Mouse (Mus musculus): Measurements from ENCODE around the gene Hs1bp3.

Hs1bp3 gene

DNA sequence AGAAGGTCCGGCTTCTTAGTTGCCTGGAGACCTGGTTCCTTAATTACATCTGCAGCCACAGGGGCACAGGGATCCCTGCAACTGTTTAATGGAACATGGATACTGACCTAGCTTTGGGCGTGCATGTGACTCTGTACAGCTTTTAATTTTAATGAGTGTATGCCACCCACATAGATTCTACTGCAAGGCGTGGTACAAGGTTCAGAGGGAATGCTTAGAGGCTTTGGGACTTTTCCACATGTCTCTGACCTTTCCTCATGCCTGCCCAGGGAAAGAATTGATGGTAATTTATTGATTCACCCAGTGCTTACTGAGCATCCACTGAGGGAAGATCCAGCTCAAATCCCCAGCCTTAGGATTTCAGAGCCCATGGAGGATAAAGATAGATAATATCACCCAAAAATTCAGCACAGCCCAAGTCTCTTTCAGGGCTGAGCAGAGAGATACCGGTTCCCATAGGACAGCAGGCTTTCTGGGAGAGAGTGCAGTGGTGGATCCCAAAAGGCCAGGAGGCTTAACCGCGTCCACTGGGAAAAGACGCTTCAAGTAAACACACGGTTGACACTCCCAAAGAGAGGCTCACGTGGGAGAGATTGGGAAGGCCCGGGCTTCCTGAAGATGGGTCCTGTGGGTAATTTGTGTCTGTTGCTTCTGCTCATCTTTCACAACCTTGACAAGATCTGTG is 23.5 kb downstream of the Hs1bp3 start:
- no peak for DNase-seq (ENCODE audit: low spot score in 2 of 2)

DNA sequence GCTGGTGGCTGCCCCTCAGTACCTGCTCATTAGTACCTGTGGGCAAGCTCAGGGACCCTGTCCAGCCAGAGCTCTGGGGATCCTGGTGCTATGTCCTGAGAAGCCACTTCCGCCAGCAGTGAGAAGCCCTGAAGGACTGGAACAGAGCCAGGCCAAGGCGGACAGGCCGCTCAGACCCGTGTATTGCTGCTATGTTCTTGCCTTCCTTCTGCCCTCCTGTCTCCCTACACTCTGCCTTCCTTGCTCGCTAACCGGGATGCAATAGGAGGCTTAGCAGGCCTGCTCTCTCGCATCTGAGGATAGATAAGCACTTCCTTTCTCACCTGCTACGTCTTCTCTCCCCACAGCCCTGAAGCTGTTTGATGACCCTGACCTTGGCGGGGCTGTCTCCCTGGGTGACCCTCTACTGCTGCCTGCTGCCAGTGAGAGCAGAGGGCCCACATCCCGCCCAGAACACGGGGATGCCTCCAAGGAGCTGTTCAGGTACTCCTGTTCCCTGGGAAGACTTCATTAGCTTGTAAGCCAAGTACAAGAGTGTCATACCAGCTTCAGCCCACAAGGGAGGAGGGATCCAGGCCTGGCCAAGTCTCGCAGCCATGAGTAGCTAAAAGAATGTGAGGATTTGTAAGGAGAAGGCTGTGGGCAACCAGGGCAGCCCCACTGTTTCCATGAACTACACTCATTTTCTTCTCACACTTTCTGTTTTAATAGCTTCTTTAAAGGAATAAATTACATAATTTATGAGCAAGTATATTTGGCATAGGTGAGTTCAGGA is 24.2 kb downstream of the Hs1bp3 start:
- no peak for DNase-seq (ENCODE audit: low spot score in 2 of 2)

DNA sequence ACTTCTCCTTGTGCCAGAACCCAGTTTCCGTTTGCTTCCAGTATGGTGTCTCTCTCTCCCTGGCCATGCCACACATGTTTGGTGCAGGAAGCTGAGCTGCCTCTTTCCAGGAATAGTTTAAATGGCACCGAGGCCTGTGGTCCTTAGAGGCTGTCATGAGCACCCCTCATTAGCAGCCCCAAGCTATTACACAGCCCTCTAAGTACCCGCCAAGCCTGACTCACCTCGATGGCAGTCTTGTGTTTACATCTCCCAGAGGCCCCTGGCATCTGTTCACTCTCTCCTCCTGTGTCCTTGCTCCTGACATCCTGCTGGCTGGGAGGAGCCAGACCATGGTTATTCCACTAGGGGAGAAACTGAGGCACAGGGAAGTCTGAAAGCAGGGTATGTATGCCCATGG is 25.3 kb downstream of the Hs1bp3 start:
- DNase-seq (ENCODE audit: low spot score in 2 of 2): no peak

DNA sequence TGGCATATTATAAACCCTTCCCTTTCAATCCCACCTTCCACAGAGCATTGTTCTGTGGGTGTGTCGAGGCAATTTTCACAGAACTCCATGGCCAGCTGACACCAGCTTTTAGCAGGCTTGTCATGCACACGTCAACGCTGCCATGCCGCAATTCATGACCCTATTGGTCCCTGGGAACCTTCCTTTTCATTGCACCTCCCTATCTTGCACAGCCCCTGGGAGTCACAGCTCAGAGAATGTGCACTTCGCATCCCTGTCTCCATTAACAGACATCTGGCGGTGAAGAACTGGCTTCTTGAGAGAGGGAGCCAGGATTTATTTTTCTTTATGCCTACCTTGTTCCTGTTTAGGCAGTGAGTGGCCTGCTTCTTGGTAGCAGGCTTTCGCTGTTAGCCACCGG is 25.7 kb downstream of the Hs1bp3 start:
- DNase-seq (ENCODE audit: low spot score in 2 of 2): no peak

DNA sequence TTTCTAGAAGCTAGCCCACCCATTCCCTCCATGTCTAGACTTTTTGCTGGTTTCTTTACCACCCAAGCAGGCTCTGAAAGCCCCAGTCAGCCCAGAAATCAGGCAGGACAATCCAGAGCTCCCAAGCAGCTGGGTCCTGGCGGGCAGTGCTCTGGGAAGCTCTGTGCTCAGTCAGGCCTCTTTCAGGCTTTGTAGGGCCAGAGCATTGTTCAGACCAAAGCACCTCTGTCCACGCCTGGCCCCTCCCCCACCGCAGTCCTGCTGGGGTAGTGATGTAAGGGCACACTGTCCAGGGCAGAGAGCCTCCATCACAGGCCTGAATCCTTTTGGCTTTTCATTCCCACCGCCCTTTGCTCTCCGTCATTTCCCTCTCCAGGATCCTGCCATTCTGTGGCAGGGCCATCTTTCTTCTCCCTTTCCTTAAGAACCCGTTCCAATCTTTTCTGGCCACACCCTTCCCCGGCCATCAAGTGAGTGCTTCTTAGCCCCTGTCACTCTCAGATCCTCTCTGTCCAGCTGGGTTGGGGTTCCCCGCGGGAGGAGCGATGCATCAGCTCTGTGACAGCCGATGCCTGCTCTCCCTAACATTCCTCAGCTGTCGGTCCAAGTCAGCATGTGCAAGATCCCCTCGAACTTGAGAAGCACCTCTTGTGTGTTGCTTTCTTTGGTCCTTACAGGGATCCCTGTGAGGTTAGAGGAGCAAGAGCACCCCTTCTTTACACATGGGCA is 26.5 kb downstream of the Hs1bp3 start:
- peak in 1 of 2 experiments; percentile 46 for DNase-seq (ENCODE audit: low spot score in 2 of 2)

DNA sequence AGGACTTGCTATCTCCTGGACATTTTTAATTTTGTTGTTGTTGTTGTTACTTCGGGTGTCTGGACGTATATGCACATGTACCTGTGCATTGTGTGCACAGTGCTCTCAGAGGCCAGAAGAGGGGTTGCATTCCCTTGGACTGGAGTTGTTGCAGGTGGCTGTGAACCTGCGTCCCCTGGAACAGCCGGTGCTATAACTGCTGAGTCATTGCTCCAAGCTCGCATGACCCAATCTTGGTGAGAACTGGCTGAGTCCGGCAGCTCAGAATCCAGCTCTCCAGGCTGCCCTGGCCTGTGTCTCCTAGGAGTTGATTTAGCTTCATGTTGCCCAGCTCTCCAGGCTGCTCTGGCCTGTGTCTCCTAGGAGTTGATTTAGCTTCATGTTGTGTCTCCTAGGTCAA is 27.8 kb downstream of the Hs1bp3 start:
- DNase-seq (ENCODE audit: low spot score in 2 of 2): no peak

DNA sequence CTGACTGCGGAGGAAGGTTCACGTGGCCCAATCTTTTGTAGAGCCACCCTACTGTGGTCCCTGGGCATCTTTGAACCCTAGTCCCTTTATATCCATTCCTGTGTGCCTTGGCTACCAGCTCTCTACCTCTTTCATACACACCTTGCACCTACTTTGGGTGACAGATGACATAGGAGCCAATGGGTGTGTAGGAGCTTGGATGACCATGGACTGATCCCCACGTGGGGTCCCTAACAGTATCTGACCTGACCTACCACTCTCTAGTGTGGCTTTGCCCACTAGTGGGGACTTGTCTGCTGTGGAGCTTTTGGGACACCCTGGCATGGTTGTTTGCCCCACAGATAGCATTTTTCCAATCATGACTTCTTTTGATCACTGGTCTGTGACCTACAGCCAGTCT is 30.1 kb downstream of the Hs1bp3 start:
- DNase-seq (ENCODE audit: low spot score in 2 of 2): no peak

DNA sequence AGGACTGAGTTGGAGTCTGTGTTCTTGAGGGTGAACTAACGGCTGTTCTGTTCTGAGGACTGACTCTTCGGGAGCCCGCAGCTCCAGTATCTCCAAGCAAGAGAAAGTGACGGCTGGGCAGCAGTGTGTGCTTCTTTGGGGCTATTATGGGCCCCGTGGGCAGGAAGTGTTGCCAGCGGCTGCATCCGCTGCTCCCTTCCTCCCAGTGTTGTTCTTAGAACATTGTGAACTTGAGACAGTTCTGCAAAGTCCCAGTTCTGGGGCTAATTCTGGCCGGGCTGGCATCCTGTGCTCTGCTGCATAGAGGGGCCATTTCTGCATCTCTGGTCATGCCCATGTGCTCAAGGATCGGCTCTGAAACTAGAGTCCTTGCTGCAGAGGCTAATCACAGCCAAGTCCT is 31.7 kb downstream of the Hs1bp3 start:
- DNase-seq (ENCODE audit: low spot score in 2 of 2): peak; percentile 62 to 81

DNA sequence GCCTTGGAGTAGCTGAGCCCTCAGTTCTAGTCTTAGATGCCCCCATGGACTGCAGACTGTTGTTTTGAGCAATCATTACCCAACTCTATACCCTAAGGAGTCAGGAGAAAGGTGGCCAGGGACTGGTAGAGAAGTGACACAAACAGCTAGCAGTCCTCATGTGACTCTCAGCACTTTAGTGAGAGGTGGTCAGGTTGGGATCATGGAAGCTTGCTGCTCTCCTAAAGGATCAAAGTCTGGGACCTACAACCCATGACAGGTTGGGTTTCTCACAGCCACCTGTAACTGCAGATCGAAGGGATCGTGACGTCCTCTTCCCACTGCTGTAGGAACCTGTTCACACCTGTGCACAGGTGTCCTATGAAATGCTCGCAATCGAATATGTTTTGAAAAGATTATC is 32.3 kb downstream of the Hs1bp3 start:
- DNase-seq (ENCODE audit: low spot score in 2 of 2): no peak

DNA sequence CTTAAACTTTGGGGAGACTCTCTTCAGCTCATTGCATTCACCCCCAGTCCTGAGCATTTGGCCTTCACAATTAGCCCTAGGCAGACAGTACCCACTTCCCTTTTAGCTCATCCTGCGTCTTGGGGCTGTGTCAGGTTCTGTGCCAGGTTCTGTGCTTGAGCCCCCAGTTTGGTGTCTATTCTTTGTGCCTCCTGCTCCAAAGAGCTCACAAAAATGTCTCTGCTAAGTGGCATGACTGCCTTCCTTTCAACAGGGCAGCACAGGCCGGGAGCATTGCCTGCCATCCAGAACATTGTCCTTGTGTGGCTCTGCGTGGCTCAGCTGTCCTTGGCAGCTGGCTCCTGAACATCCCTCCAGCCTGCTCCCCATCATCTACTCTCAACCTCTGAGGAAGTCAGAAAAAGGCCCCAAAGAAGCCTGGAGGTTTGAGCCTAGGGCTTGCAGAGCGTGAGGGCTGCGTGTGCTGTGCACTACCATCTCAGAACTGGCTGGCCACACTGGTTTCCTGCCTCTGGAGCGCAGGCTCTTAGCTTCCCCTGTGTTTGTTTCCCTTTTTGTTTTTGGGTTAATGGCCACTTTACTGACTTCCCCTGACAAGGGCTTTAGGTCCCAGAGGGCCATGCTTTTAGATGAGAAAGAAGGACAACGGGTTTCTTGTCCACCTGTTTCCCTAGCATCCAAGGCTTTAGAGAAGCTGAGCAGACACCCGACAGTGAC is 34.7 kb downstream of the Hs1bp3 start:
- no peak for DNase-seq (ENCODE audit: low spot score in 2 of 2)

DNA sequence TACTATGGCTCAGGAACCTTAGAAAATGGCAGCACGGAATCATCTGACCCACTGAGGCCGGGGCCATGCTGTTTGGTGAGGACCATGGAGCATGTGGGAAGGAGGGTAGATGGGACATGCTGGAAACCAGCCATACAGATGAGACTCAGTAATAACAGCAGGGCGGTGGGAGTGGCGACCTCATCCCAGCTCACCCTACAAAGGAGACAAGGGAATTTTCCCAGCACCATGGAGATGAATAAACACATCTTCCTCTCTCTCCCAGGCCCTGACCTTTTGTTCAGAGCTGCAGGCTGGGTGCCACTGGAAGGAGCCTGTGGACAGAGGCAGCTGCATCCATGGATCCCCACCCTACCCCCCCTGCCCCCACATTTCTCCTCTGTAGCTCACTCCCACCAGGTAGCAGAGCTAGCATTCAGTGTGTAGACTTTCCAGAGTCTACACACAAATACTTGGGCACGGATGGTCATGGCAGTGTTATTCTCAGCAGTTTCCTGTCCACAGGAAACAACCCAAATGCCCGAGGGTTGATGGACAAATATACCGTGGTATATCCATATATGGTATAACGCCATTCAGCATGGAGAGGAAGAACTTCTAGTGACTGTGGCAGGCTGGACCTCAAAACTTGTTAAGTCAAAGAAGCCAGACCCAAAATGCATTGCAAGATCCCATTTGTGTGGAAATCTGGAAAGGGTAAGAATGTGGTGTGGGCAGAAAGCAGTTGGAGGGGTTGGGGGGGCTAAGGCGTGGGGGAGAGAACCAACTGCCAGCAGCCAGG is 35.7 kb downstream of the Hs1bp3 start:
- no peak for DNase-seq (ENCODE audit: low spot score in 2 of 2)

DNA sequence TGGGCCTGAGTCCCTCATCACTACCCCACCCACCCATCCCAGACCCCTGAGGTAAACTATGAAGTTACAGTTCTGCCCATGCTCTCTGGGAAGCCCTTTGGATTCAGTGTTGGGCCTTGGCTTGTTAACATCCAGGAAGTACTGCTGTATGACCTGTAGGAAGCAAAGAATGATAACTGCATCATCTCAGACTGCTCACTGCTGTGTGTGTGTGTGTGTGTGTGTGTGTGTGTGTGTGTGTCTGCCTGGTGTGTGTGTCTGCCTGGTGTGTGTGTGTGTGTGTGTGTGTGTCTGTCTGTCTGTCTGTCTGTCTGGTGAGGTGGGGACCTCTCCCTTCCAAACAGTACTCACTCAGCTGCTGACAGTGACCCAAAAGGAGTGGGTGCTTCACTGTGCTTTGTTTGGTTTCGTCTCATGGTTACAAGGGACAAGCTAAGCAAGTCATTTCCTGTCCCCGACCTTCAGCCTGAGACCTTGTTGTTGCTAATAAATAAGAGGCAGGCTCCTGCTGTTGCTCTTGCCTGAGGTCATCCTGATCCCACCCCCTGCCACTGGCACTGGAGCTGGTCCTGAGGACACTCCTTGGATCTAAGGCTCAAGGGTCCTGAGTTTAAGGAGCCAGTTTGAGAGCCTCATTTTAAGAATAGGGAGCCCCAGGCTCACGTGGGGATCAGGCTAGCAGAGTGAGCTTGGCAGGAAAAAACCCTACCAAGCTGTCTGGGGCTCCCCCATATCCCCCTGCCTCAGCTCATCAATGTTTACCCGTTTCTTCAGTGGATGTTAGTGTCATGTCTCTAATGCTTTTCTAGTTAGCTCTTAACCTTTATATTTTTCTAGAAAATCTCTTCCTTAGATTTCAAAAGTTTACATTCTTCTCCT is 38.0 kb downstream of the Hs1bp3 start:
- DNase-seq (ENCODE audit: low spot score in 2 of 2): no peak

DNA sequence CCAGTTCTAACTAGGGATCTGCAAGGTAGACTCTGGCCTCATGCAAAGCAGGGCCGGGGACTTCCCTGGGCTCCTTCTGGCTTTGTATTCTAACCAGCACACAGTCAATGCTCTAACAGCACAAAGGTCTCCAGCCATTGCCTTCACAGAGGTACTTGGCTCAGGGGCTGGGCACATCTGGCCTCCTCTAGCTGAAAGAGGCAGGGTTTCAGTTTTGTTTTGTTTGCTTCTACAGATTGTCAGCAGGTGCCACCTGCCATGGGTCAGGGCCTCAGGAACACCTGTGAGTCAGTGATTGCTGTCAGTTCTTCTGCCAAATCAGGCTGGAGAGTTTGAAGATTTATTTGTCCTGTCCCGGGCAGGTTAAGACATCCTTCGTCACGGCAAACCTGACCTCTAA is 39.8 kb downstream of the Hs1bp3 start:
- DNase-seq (ENCODE audit: low spot score in 2 of 2): no peak

DNA sequence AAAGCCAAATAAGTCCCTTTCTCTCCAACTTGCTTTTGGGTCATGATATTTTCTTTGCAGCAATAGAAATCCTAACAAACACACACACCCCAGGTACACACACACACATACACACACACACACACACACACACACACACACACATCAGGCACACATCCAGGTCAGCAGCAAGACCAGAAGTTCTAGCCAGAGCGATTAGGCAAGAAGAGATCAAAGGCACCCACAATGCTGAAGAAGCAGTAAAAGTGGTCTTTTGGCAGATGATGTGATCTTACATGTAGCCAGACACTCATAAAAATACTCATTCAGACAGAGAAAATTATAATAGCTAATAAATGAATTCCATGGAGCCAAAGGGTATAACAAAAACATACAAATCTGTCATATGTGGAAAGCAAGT is 41.0 kb downstream of the Hs1bp3 start:
- DNase-seq (ENCODE audit: low spot score in 2 of 2): no peak

DNA sequence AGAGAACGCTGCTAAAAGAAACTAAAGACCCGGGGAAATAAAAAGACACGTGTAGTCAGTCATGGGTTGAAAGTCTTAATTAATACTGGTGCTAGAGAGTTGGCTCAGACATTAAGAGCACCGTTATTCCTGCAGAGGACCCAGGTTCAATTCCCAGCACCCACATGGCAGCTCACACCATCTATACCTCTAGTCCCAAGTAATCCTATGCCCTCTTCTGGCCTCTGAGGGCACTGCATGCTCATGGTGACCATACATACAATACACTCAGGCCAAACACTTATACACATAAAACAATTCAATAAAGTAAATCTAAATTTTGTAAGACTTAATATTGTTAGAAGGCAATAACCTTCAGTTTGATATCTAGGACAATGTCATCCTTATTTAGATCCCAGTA is 41.8 kb downstream of the Hs1bp3 start:
- DNase-seq (ENCODE audit: low spot score in 2 of 2): no peak

DNA sequence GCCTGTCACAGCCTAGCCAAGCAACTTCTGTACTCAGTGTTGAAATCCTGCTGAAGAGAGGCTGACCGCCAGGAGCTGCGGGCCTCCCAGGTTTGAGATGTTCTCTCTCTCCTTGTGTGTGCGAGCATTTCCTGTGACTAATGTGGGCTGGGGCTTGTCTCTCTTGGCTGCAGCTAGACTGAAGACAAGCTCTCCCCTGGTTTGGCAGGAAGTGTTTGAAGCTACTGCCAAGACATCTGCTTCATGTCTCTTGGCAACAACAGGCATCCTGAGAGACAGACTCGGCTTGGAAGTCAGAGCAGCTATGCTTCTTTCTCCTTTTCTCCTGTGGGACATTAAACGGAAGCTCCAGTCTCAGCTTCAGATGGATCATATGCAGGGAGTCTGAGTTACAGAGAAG is 44.2 kb downstream of the Hs1bp3 start:
- peak; percentile 74 to 86 for DNase-seq (ENCODE audit: low spot score in 2 of 2)

DNA sequence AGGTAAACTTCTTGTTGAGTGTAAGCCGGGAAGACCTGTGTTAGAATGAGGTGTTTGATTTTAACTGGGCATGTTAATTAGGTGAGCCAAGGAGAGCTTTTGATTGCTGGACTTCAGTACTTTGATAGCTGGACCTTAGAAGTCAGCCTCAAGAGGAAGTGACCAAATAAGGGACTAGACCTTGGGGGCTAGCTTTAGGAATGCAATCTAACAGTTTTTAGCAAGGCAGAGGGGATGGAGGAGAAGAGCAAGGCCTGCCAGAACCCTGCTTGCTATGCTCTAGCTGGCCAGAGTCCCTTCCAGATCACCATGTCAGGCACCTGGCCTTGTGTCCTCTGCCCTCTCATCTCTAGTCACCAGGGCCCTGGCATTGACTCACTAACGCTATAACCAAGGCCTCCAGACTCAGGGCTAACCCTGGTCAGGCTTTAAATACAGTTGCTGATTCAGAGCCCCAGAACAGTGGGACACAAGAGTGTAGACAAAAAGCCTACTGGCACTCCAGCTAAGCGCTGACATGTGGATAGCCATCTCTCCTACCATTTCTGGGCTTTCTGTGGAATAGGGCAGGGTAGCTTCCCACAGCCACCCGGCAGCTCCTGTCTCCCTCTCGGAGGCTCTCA is 45.2 kb downstream of the Hs1bp3 start:
- DNase-seq (ENCODE audit: low spot score in 2 of 2): no peak

DNA sequence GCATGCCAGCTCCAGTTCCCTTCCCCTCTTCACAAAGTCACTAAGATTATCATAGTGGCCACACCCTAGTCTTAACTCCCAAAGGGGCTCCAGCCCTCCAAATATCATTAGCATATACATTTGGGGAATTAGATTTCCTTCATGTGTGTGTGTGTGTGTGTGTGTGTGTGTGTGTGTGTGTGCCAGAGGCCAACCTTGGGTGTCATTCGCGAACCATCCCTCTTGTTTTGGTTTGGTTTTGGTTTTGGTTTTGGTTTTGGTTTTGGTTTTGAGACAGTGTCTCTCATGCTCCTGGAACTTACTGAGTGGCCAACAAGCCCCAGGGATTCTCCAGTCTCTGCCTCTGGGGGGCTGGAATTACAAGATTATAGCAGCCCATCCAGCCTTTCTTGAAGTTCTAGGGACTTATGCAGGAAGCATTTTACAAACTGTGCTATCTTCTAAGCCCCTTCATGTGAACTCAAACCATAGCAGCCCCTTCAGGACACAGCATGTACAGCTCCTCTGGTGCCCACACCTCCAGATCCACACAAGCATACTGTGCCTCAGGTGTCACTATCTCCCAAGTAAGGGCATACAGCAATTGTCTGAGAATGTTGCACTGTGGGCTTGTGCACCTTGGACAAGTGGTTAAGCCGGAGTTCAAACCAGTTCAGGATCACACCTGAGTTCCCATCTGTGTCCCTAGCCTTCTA is 46.3 kb downstream of the Hs1bp3 start:
- DNase-seq (ENCODE audit: low spot score in 2 of 2): no peak

DNA sequence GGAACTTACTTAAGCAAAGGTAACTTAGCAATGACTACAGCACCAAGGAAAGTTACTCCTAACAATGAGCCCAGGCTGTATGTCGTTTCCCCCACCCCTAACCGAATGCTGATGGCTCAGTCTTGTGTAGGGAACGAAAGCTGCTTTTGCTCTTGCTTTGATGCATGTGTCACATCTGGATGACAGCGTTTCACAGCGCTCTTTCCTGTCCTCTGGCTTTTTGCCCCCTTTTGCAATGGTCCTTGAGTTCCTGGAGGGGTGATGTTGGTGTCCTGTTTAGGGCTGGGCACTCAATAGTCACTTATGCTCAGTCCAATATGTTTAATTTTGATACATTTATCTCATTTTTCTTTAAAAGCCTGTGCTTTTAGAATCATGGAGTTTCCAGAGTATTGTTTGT is 48.6 kb downstream of the Hs1bp3 start:
- DNase-seq (ENCODE audit: low spot score in 2 of 2): no peak

All from left cerebral cortex, adult 9 months (tissue).